Mouse (Mus musculus): ENCODE data around the gene Zfp335.

- TF ChIP-seq POLR2A (IDR thresholded peaks at IDR 0.05; ENCODE audit: low read depth, low read length) (no peak), CTCF (IDR thresholded peaks at IDR 0.05; ENCODE audit: borderline replicate concordance, insufficient read depth, low read length) (no peak)
These were observed 55.1 kb downstream of the Zfp335 start for GRCm38 (mm10) chr2:164856309-164857100.

Measured in embryonic fibroblast, embryonic 13.5 days (primary cell).